Mouse (Mus musculus): Measurements from ENCODE around the gene Mgrn1. TPM values are rescaled to one million over a fixed set of nuclear protein-coding genes. Genes with fewer than 3 reads are reported as not detected.

Gene Mgrn1
- total RNA-seq, 2 experiments from 2014 or later = 219 to 221 TPM

GRCm38 (mm10) chr16:4938461-4938860 is 52.4 kb downstream of the Mgrn1 start, which contains the start of gene Nudt16l1:
TSS of gene Nudt16l1 (plus strand) at chr16:4938761.
- no peak for DNase-seq (ENCODE audit: extremely low spot score in 1 of 2, low spot score in 1 of 2)

DNA sequence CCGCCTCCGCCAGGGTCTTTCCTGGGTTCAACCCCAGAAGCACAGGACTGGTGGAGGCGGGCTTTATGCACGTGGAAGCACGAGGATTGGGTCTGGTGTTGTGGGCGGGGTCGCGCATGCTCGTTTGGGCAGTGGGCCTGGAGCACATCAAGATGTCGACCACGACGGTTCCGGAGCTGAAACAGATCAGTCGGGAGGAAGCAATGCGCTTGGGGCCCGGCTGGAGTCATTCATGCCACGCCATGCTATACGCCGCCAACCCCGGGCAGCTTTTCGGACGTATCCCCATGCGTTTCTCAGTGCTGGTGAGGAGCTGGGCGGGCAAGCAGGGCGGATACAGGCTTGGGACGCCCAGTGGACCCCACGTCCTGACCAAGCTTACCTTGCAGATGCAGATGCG is 52.9 kb downstream of the Mgrn1 start:
- DNase-seq (ENCODE audit: extremely low spot score in 1 of 2, low spot score in 1 of 2) = peak; percentile 88 to 96

DNA sequence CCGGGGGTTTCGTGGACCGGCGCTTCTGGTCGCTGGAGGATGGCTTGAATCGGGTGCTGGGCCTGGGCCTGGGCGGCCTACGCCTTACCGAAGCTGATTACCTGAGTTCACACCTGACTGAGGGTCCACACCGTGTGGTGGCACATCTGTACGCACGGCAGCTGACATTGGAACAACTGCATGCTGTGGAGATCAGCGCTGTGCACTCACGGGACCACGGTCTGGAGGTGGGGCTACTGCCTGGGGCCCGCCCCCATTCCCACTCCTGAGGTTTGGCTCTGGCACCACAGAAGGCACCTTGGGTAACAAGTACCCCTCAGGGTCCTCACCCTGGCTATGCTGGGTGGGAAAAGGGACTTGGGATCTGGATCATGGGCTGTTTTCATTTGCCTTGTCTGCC is 53.4 kb downstream of the Mgrn1 start:
- DNase-seq (ENCODE audit: extremely low spot score in 1 of 2, low spot score in 1 of 2) = peak in 1 of 2 experiments; percentile 37

GRCm38 (mm10) chr16:4940311-4940850 is 54.3 kb downstream of the Mgrn1 start:
- DNase-seq (ENCODE audit: extremely low spot score in 1 of 2, low spot score in 1 of 2) = no peak

DNA sequence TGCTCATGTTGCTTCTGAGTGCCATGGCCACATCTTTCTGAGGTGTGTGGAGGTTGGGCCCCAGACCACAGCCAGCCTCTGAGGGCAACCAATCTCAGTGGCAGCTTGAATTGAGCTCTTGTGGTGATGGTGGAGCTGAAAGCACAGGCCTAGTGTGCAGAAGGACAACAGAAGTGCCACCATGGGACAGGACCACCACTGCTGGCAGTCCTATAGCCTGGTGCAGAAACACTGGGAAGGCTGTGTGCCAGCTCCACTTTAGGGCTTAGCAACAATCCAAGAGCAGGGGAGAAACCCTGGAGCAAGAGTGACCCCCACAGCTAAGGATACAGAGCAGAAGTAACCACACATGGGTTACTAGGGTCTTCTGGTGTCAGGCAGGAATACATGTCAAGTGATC is 55.0 kb downstream of the Mgrn1 start:
- no peak for DNase-seq (ENCODE audit: extremely low spot score in 1 of 2, low spot score in 1 of 2)

- no peak for DNase-seq (ENCODE audit: extremely low spot score in 1 of 2, low spot score in 1 of 2)
Observed at GRCm38 (mm10) chr16:4942868-4943267, 56.8 kb downstream of the Mgrn1 start.

DNA sequence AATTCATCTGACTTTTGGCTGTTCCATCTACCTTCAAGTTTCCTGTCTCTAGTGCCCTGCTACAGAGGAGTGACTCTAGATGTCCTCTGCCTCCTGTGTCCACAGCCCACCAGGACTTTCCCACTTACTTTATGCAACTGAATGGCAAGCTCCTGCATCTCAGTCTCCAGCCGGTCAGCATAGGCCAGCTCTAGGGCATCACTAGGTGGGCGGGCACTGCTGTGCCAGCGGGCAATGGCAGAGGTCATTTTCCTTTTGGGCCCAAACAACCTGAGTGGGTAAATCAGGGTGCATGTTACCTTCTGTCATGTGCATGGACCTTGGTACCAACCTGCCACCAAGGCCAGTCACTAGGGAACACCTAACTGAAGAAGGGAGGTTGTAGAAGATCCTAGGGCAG is 57.4 kb downstream of the Mgrn1 start:
- DNase-seq (ENCODE audit: extremely low spot score in 1 of 2, low spot score in 1 of 2) = no peak

DNA sequence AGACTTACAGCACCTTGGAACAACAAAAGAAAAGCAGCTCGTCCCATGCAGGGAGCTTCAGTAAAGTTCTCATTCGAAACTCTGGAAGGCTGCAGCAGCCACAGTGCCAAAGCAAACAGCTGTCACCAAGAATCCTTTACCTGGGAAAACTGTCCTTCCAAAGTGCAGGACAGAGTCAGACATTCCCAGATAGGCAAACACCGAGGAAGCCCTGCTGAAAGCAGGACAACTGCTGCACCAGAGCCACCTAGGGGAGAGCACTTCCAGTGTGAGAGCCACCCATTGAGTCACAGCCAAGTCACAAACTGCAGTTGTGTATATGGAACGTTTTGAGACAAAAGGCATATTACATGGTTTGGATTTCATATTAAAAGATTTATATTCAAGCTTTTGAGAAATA is 59.4 kb downstream of the Mgrn1 start:
- no peak for DNase-seq (ENCODE audit: extremely low spot score in 1 of 2, low spot score in 1 of 2)

- no peak for DNase-seq (ENCODE audit: extremely low spot score in 1 of 2, low spot score in 1 of 2)
Observed at GRCm38 (mm10) chr16:4946155-4946554, 60.1 kb downstream of the Mgrn1 start.

DNA sequence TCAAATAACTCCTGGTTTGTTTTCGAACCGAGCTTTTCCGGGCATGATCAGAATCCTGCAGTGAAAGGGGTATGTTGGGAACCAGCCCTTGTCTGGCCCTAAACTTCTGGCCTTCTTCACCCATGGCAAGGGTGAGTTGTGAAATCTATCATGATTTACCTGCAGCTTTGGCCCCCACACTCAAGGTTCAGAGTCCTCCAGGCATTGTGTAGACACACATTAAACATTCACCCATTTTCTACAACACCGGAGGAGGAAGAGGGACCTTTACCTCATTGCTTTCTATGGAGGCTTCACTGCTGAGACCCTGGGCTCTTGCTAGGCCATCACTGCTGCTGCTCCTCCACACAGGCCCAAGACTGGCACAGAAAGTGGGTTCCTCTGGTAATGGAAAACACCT is 61.3 kb downstream of the Mgrn1 start:
- no peak for DNase-seq (ENCODE audit: extremely low spot score in 1 of 2, low spot score in 1 of 2)

DNA sequence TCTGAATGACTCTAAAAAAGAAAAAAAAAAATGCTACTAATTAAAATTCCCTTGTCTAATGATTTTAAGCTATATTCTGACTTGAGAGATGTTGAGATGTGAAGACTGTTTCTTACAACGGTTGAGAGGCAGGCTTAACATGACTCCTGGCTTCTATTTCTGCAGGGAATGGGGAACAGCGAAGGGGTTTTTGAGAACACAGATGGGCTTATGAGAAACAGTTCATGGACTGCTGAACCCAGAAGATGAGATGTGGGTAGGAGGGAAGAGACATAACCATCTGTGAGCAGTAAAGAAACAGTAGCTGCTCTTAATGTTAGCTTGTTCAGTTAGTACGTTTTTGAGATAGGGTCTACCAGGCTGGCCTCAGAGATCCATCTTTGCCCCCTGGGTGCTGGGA is 70.6 kb downstream of the Mgrn1 start:
- no peak for DNase-seq (ENCODE audit: extremely low spot score in 1 of 2, low spot score in 1 of 2)

DNA sequence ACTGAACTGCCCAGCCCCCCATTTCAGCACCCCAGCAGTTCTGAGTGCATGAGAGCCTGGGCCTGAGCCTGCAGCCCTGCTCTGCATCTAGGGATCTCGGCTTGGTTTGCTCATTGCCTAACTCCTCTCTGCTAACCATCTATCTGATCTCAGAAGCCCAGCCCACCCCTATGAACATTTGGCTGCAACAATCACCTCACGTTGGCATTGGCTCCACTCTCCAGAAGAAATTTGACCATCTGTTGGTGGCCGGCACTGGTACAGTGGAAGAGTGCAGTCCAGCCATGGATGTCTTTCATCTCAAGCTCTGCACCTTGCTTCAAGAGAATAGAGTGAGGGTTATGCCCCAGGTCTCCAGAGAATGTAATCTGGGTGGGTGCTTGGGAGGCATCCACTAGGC is 71.4 kb downstream of the Mgrn1 start:
- DNase-seq (ENCODE audit: extremely low spot score in 1 of 2, low spot score in 1 of 2) = no peak

DNA sequence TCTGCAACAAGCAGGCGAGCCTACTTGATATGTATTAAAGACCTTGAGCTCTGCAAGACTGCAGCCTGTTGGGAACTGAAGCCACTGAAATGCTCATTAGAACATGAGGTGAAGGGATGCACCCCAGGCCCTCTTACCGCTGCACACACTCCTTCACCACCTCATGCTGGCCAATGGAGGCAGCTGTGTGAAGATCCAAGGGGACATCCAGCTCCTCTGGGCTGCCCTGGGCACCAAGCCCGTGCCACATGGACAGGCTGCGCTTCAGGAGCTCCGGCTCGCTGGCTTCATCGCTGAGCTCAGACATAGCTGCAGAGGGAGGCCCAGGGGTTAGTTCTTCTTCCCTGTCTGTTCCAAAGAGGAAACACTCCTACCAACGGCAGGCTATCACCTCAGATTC is 74.2 kb downstream of the Mgrn1 start:
- no peak for DNase-seq (ENCODE audit: extremely low spot score in 1 of 2, low spot score in 1 of 2)

DNA sequence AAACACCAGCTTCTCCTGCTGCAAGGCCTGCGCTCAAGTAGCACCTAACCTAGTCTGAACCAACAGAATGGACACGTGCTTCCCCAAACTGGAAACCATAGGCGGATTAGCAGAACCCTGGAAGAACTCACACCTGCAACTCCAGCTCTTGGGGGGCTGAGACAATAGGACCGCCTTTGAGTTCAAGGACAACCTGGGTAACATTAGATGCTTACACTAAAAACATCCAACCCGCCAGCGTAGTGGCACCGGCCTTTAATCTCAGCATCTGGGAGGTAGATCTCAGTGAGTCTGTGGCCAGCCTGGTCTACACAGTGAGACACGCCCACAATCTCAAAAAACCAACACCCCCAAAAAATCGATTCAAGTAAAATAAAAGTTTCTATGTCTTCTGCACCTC is 77.3 kb downstream of the Mgrn1 start:
- no peak for DNase-seq (ENCODE audit: extremely low spot score in 1 of 2, low spot score in 1 of 2)

DNA sequence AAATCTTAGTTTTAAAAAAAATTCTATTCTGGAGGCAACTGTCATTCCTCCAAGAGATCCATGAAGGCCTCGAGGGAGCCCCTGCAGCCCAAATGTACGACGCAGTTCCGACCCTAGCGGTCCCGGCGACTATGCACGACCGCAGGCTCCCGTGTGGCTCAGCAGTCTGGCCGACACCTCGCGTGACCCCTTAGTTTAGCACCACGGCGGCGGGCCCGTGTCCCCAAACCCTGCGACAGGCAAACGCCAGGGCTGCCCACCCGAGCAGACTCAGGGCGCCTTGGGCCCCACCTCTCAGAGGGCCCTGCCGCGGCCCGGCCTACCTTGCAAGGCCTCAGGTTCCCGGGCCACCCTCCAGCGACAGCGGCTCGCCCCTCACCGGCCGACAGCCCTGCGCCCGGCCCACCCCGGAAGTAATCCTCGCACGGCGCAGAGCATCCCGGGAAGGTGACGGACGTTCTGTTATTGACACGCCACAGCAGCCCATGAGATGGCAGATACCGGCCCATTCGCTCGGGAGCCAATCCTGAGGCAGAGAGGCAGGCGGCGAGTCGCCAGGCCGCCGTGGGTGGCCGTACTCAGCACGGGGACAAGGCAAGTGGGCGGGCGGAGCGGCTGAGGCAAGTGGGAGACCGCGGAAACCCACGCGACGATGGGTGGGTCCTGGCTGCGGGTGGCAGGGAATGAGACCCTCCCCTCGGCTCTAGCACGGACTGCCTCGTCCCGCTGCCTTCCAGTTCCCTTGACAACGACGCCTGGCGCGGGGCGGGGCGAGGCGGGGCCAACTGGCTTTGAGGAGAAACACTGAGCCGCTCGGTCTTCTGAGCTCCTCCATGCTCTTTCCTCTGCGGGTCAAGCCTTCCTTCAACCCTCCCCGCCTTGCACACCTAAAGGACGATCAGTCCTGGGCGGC is 78.0 kb downstream of the Mgrn1 start, which contains the start of gene Anks3:
TSS of gene Anks3 (minus strand) at position 409 of the 913 bp plus-strand sequence.
- DNase-seq (ENCODE audit: extremely low spot score in 1 of 2, low spot score in 1 of 2) = peak; percentile 88 to 96

- DNase-seq (ENCODE audit: extremely low spot score in 1 of 2, low spot score in 1 of 2) = no peak
Observed at GRCm38 (mm10) chr16:4964731-4965391, 78.8 kb downstream of the Mgrn1 start.

- DNase-seq (ENCODE audit: extremely low spot score in 1 of 2, low spot score in 1 of 2) = no peak
Observed at GRCm38 (mm10) chr16:4965392-4966129, 79.5 kb downstream of the Mgrn1 start.

DNA sequence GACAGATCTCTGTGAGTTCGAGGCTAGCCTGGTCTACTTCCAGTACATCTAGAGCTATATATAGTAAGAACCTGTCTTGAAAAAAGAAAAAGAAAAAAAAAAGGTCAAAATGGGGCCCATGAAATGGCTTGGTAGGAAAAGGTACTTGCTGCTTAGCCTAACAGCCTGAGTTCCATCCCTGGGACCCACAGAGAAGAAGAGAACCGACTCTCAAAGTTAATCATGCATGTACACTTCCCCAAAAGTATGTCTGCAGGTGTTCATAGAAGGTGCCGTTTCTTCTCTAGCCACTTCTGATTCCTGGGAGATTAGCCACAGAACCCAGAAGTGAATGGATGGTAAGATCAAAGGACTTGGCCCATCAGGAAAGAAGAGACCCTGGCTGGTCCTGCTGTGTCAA is 82.4 kb downstream of the Mgrn1 start:
- DNase-seq (ENCODE audit: extremely low spot score in 1 of 2, low spot score in 1 of 2) = no peak

DNA sequence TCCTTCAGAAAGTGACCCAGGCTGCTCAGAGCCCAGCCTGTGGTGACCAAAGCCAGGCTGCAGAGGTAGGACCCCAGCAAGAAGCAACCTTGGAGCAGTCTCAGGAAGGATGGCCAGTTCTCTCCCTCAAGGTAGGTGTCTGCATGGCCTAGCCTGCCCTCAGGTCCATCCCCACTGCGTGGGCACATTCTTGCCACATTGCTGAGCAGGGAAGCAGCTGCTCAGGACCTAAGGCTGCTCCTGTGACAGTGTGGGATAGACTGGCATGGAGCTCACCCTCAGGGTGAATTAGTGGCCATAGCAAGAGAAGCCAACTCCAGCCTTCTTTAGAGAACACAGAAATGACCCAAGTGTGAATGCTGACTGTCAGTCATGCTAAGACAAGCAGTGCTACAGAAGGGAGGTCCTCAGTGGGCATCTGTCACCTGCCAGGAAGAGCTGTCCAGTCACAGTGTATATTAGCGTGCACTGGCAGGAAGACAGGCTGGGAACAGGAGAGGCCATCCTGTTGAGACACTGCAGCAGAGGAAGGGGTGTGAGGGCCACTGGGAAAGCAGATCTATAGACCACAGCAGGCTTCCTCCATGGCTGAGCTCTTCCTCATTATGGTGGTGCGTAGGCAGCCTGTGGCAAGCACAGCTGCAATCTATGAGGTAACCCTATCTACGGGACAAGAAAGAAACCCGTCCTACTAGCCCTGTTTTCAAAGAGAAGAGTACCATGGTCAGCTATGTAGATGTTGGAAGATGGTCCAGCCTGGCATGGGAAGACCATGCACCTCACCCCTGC is 83.2 kb downstream of the Mgrn1 start:
- no peak for DNase-seq (ENCODE audit: extremely low spot score in 1 of 2, low spot score in 1 of 2)

- no peak for DNase-seq (ENCODE audit: extremely low spot score in 1 of 2, low spot score in 1 of 2)
Observed at GRCm38 (mm10) chr16:4971626-4972025, 85.6 kb downstream of the Mgrn1 start.

All from layer of hippocampus, postnatal 25 days (tissue).